Mouse (Mus musculus): Measurements from ENCODE around the gene Zmiz1. TPM values are rescaled to one million over a fixed set of nuclear protein-coding genes. Genes with fewer than 3 reads are reported as not detected.

Zmiz1 gene
- polyA plus RNA-seq, 1 experiment, result 15.3 TPM

- no peak for DNase-seq (ENCODE audit: low spot score)
Observed at GRCm38 (mm10) chr14:25511564-25511963, 52.6 kb downstream of the Zmiz1 start.

GRCm38 (mm10) chr14:25511967-25512366 lies 53.0 kb downstream of the Zmiz1 start:
- DNase-seq (ENCODE audit: low spot score), result no peak

- no peak for DNase-seq (ENCODE audit: low spot score)
Observed at GRCm38 (mm10) chr14:25512803-25513202, 53.8 kb downstream of the Zmiz1 start.

- no peak for DNase-seq (ENCODE audit: low spot score)
Observed at GRCm38 (mm10) chr14:25513496-25513895, 54.5 kb downstream of the Zmiz1 start.

GRCm38 (mm10) chr14:25514943-25515512 lies 56.0 kb downstream of the Zmiz1 start:
- DNase-seq (ENCODE audit: low spot score), result no peak

GRCm38 (mm10) chr14:25515924-25516323 lies 56.9 kb downstream of the Zmiz1 start:
- no peak for DNase-seq (ENCODE audit: low spot score)

GRCm38 (mm10) chr14:25516640-25517591 lies 57.9 kb downstream of the Zmiz1 start:
- DNase-seq (ENCODE audit: low spot score), result no peak

- DNase-seq (ENCODE audit: low spot score), result no peak
Observed at GRCm38 (mm10) chr14:25518645-25519044, 59.7 kb downstream of the Zmiz1 start.

GRCm38 (mm10) chr14:25519656-25520055 lies 60.7 kb downstream of the Zmiz1 start:
- DNase-seq (ENCODE audit: low spot score), result no peak

- DNase-seq (ENCODE audit: low spot score), result no peak
Observed at GRCm38 (mm10) chr14:25520589-25520988, 61.6 kb downstream of the Zmiz1 start.

- no peak for DNase-seq (ENCODE audit: low spot score)
Observed at GRCm38 (mm10) chr14:25520991-25521390, 62.0 kb downstream of the Zmiz1 start.

GRCm38 (mm10) chr14:25521500-25521899 lies 62.5 kb downstream of the Zmiz1 start:
- no peak for DNase-seq (ENCODE audit: low spot score)

GRCm38 (mm10) chr14:25522415-25522814 lies 63.4 kb downstream of the Zmiz1 start:
- DNase-seq (ENCODE audit: low spot score), result no peak

GRCm38 (mm10) chr14:25523230-25524110 lies 64.5 kb downstream of the Zmiz1 start:
- no peak for DNase-seq (ENCODE audit: low spot score)

- DNase-seq (ENCODE audit: low spot score), result no peak
Observed at GRCm38 (mm10) chr14:25524111-25524495, 65.1 kb downstream of the Zmiz1 start.

GRCm38 (mm10) chr14:25524884-25525283 lies 65.9 kb downstream of the Zmiz1 start:
- no peak for DNase-seq (ENCODE audit: low spot score)

GRCm38 (mm10) chr14:25525729-25526128 lies 66.7 kb downstream of the Zmiz1 start:
- no peak for DNase-seq (ENCODE audit: low spot score)

GRCm38 (mm10) chr14:25526872-25527271 lies 67.9 kb downstream of the Zmiz1 start:
- no peak for DNase-seq (ENCODE audit: low spot score)

- DNase-seq (ENCODE audit: low spot score), result no peak
Observed at GRCm38 (mm10) chr14:25527321-25527720, 68.3 kb downstream of the Zmiz1 start.

- DNase-seq (ENCODE audit: low spot score), result no peak
Observed at GRCm38 (mm10) chr14:25530342-25530741, 71.4 kb downstream of the Zmiz1 start.

- no peak for DNase-seq (ENCODE audit: low spot score)
Observed at GRCm38 (mm10) chr14:25530815-25531214, 71.8 kb downstream of the Zmiz1 start.

- DNase-seq (ENCODE audit: low spot score), result no peak
Observed at GRCm38 (mm10) chr14:25533010-25533409, 74.0 kb downstream of the Zmiz1 start.
